Mouse (Mus musculus) cerebellum, adult 11 months (tissue): ENCODE measurements at regions not wholly inside any gene's neighbourhood (a gene's known extent, or its start where the extent isn't known, plus 50 kb on each side); places are given as distances from the start of the nearest gene placed in this dataset.

Experiments used
- DNase-seq: peaks from one replicate; pipeline ENCODE4 v3.0.0; 2022

- no peak for DNase-seq
Observed at GRCm38 (mm10) chrX:99286876-99287275, 150.9 kb downstream of the Efnb1 start.

GRCm38 (mm10) chrX:99285611-99286010 lies 149.7 kb downstream of the Efnb1 start:
- DNase-seq, result no peak

GRCm38 (mm10) chrX:99280991-99281390 lies 145.1 kb downstream of the Efnb1 start:
- DNase-seq, result no peak

- DNase-seq, result no peak
Observed at GRCm38 (mm10) chrX:99280543-99280942, 144.6 kb downstream of the Efnb1 start.

- DNase-seq, result no peak
Observed at GRCm38 (mm10) chrX:99275536-99275935, 139.6 kb downstream of the Efnb1 start.

- no peak for DNase-seq
Observed at GRCm38 (mm10) chrX:99271908-99272307, 136.0 kb downstream of the Efnb1 start.

- no peak for DNase-seq
Observed at GRCm38 (mm10) chrX:99249038-99249607, 113.2 kb downstream of the Efnb1 start.

GRCm38 (mm10) chrX:99248181-99248580 lies 112.3 kb downstream of the Efnb1 start:
- DNase-seq, result no peak

- DNase-seq, result peak; percentile 22
Observed at GRCm38 (mm10) chrX:99246704-99247103, 110.8 kb downstream of the Efnb1 start.

GRCm38 (mm10) chrX:99246051-99246450 lies 110.1 kb downstream of the Efnb1 start:
- DNase-seq, result no peak

- DNase-seq, result no peak
Observed at GRCm38 (mm10) chrX:99245541-99245940, 109.6 kb downstream of the Efnb1 start.

GRCm38 (mm10) chrX:99243251-99243650 lies 107.3 kb downstream of the Efnb1 start:
- no peak for DNase-seq

- no peak for DNase-seq
Observed at GRCm38 (mm10) chrX:99241684-99242118, 105.8 kb downstream of the Efnb1 start.

- no peak for DNase-seq
Observed at GRCm38 (mm10) chrX:99233035-99233434, 97.1 kb downstream of the Efnb1 start.

GRCm38 (mm10) chrX:99232331-99232730 lies 96.4 kb downstream of the Efnb1 start:
- DNase-seq, result no peak

GRCm38 (mm10) chrX:99225111-99225752 lies 89.3 kb downstream of the Efnb1 start:
- DNase-seq, result no peak

GRCm38 (mm10) chrX:99222017-99222416 lies 86.1 kb downstream of the Efnb1 start:
- DNase-seq, result no peak

GRCm38 (mm10) chrX:99220674-99221455 lies 84.9 kb downstream of the Efnb1 start:
- DNase-seq, result no peak

- DNase-seq, result no peak
Observed at GRCm38 (mm10) chrX:99218213-99218612, 82.3 kb downstream of the Efnb1 start.

- DNase-seq, result peak; percentile 38
Observed at GRCm38 (mm10) chrX:99216633-99217459, 80.9 kb downstream of the Efnb1 start.

- DNase-seq, result no peak
Observed at GRCm38 (mm10) chrX:99215931-99216330, 80.0 kb downstream of the Efnb1 start.

- no peak for DNase-seq
Observed at GRCm38 (mm10) chrX:99215111-99215510, 79.2 kb downstream of the Efnb1 start.

- no peak for DNase-seq
Observed at GRCm38 (mm10) chrX:99213565-99214153, 77.7 kb downstream of the Efnb1 start.
